Mouse (Mus musculus): ENCODE data around the gene Tut4.

The Tut4 gene

GRCm38 (mm10) chr4:108459231-108460155 is at the start of gene Tut4:
TSS of gene Tut4 (plus strand) at chr4:108459426.
- DNase-seq (ENCODE audit: low read depth), result peak; percentile 53

GRCm38 (mm10) chr4:108424587-108424986 is 34.6 kb upstream of the Tut4 start:
- no peak for DNase-seq (ENCODE audit: low read depth)

- peak; percentile 8 for DNase-seq (ENCODE audit: low read depth)
These were observed 31.4 kb upstream of the Tut4 start for GRCm38 (mm10) chr4:108427719-108428340.

- no peak for DNase-seq (ENCODE audit: low read depth)
These were observed 30.9 kb upstream of the Tut4 start for GRCm38 (mm10) chr4:108428341-108428721.

GRCm38 (mm10) chr4:108430656-108431560 is 28.3 kb upstream of the Tut4 start:
- DNase-seq (ENCODE audit: low read depth), result no peak

- DNase-seq (ENCODE audit: low read depth), result no peak
These were observed 27.7 kb upstream of the Tut4 start for GRCm38 (mm10) chr4:108431561-108431936.

GRCm38 (mm10) chr4:108433341-108433740 is 25.9 kb upstream of the Tut4 start:
- DNase-seq (ENCODE audit: low read depth), result no peak

GRCm38 (mm10) chr4:108434221-108434620 is 25.0 kb upstream of the Tut4 start:
- DNase-seq (ENCODE audit: low read depth), result no peak

GRCm38 (mm10) chr4:108434781-108435180 is 24.4 kb upstream of the Tut4 start:
- no peak for DNase-seq (ENCODE audit: low read depth)

- no peak for DNase-seq (ENCODE audit: low read depth)
These were observed 23.6 kb upstream of the Tut4 start for GRCm38 (mm10) chr4:108435646-108436045.

- DNase-seq (ENCODE audit: low read depth), result no peak
These were observed 23.0 kb upstream of the Tut4 start for GRCm38 (mm10) chr4:108436225-108436624.

- DNase-seq (ENCODE audit: low read depth), result no peak
These were observed 21.0 kb upstream of the Tut4 start for GRCm38 (mm10) chr4:108438082-108438840.

- DNase-seq (ENCODE audit: low read depth), result no peak
These were observed 11.1 kb upstream of the Tut4 start for GRCm38 (mm10) chr4:108448091-108448490.

GRCm38 (mm10) chr4:108456028-108456427 is 3.2 kb upstream of the Tut4 start:
- DNase-seq (ENCODE audit: low read depth), result no peak

GRCm38 (mm10) chr4:108458201-108458741 is 955 bp upstream of the Tut4 start:
- DNase-seq (ENCODE audit: low read depth), result peak; percentile 21

GRCm38 (mm10) chr4:108460156-108460923 is 1.1 kb downstream of the Tut4 start:
- DNase-seq (ENCODE audit: low read depth), result peak; percentile 48

GRCm38 (mm10) chr4:108461262-108461903 is 2.2 kb downstream of the Tut4 start:
- DNase-seq (ENCODE audit: low read depth), result no peak

GRCm38 (mm10) chr4:108473586-108473985 is 14.4 kb downstream of the Tut4 start:
- no peak for DNase-seq (ENCODE audit: low read depth)

GRCm38 (mm10) chr4:108482776-108483175 is 23.6 kb downstream of the Tut4 start:
- DNase-seq (ENCODE audit: low read depth), result no peak

- DNase-seq (ENCODE audit: low read depth), result no peak
These were observed 25.0 kb downstream of the Tut4 start for GRCm38 (mm10) chr4:108484230-108484629.
